Mouse (Mus musculus): ENCODE data around the gene Mettl22. TPM values are rescaled to one million over a fixed set of nuclear protein-coding genes. Genes with fewer than 3 reads are reported as not detected.
A peak's percentile ranks its signal among the peaks of the same experiment; 100 is the strongest.

Mettl22 gene
- total RNA-seq (2021) = 10 to 100 TPM; 22.1 to 26.5 TPM

DNA sequence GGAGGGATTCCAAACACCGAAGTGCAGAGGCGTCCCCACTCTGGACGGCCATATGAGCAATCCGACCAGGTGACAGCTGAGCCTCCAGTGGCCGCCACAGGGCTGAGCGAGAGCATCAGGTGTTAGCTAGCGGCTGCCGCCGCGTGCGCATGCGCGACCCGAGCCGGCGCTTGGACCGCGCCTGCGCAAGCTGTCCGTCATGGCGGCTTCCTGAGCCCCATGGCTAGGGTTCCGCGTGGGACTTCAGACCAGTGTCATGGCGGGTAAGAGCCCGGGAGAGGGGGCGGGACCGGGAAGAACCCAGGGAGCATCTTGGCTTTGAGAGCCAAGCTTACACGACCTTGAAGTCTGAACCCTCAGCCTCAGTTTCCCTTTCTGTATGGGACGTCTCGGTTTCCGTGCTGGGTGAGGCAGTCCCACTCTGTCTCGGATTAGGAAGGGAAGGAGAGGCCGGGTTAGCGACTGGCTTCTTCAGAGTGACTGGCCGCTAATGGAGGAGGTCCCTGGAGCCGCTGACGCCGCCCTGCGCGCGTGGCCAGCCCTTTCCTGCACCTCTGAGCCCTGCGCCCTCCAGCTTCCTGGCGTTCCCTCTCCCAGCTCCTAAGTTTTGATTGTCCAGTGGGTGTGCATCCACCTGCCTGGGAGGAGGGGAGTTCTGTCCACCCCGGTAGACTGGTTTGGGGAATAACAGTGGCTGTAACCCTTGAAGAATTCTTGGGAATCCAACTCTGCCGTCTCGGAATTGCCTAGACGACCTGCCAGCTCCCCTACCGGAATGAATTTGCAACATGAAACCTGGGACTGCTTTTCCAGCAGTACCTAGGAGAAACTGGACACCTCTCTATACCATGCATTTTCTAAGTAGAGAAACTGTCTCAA is at the start of gene Mettl22:
Mettl22 (plus strand) TSS at position 186 of the 879 bp plus-strand sequence.
- DNase-seq (ENCODE audit: extremely low spot score in 1 of 2, low spot score in 1 of 2) = peak; percentile 80 to 86

DNA sequence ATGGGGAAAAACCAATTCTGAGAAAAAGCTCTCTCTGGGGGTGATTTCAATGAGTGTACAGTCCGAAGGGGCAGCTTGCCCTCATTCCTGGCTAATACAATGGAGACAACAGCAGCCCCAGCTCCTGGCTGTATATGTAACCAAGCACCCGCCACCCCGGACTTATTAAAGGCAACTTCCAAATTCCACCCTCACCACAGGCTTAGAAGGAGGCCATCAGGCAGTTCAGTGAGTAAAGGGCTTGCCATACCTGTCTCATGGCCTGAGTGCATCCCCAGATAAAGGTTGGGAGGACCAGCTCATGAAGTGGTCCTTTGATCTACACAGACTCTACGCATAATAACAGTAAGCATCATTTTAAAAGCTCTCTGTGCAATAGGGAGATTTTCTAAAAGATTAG is 49.7 kb upstream of the Mettl22 start:
- DNase-seq (ENCODE audit: extremely low spot score in 1 of 2, low spot score in 1 of 2) = no peak

DNA sequence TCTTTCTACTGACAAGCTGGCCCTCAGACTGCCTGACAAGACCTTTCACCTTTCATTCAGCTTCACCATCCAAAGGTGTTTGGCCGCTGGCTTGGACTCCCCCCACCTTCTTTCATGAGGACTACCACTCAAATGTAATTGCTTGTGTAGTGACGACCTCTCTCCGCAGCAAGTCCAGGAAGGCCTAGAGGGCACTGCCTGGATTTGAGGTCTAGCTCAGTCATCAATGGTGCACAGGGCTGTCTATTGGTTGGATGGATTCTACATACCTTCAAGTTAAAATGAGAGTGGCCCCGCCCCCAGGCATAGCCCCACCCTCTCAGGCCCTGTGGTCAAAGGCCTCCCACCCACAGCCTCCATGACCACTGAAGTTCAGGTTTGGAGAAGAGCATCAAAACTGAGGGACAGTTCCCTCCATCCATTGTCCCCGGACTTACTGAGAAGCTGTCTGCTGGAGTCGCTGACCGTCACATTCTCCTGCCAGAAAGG is 46.9 kb upstream of the Mettl22 start:
- DNase-seq (ENCODE audit: extremely low spot score in 1 of 2, low spot score in 1 of 2) = no peak

DNA sequence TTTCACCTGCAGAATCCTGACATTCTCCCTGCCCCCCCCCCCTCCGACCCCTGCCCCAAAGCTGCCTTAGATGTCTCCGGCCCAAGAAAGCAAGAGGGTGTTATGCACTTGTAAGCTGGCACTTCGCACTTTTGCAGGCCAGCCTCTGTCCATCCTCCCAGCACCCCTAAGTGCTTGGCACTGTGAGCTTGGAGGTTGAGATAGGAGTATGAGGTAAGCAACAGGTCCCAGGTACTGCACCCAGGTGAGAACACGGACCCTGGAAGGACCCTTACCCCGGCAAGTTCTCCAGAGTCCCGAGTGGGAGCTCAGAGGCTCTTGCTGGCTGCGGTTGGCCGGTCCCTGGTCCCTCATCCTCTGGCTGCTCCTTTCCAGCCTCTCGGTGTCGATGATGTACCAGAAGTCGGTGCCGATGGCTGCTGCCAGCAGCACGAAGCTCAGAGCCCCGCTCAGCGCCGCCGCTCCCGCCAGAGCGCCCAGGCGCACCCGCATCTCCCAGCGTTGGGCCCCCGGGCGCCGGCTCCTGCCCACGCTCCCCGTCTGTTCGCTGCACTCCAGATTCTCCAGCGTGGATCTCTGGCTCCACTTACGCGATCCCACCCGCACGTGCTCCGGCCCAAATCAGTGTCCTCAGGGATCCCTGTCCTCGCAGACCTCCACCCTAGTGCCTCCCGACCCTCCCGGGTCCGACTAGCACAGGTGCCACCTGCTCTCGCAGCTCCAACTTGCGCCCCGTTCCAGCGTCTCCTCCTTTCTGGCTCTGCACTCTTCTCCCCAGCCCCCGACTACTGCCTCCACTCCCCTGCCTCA is 46.2 kb upstream of the Mettl22 start:
- peak; percentile 42 to 58 for DNase-seq (ENCODE audit: extremely low spot score in 1 of 2, low spot score in 1 of 2)

DNA sequence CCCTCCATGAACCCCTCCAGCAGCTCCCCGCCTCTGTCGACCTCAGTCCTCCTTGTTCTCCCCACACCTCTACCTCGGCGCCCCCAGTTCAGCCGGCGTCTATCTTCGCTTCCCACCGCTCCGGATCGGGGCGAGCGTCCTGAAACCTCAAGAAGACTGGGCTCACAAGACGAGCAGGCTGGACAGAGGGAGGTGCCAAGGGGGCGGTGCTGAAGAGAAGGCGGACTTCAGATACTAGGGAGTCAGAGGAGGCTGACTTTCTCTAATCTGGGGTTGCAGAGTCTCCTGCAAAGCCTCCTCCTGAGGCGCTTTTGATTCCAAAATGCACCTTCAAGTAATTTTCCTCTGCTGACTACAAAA is 45.6 kb upstream of the Mettl22 start, which contains the start of gene Tmem114:
Tmem114 (minus strand) TSS at position 166 of the 360 bp plus-strand sequence.
- no peak for DNase-seq (ENCODE audit: extremely low spot score in 1 of 2, low spot score in 1 of 2)

DNA sequence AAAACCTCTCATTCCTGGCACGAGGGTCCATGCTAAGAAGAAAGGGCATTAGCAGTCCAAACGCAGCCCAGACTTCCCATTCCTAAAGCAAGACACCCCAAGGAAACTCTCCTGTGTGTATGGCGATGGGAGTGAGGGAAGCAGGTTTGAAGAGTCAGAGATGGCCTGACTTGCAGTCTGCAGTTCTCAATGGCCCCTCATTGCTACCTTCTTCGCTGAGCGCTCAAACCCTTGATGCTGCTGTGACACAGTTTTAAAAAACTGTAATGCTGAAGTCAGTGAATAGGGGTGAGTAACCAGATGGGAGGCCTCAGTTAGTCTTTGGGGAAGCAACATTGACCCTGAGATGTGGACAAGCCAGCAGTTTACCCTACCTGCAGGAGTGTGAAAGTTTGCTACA is 44.9 kb upstream of the Mettl22 start:
- DNase-seq (ENCODE audit: extremely low spot score in 1 of 2, low spot score in 1 of 2) = no peak

DNA sequence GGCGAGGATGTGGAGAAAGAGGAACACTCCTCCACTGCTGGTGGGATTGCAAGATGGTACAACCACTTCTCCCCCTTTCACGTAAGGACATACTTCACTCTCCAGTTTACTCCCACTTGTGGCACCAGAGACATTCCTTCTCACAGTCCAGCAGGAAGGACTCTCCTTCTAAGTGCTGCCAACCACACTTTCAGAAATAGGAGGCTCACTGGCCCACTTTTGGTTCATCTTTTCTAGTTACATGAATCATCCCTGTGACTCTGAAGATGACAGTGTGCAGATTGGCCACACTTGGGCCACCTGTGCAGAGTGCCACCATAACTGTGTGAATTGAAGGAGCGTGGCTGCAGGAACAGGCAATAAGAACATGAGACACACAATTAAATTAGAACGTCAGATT is 41.1 kb upstream of the Mettl22 start:
- no peak for DNase-seq (ENCODE audit: extremely low spot score in 1 of 2, low spot score in 1 of 2)

DNA sequence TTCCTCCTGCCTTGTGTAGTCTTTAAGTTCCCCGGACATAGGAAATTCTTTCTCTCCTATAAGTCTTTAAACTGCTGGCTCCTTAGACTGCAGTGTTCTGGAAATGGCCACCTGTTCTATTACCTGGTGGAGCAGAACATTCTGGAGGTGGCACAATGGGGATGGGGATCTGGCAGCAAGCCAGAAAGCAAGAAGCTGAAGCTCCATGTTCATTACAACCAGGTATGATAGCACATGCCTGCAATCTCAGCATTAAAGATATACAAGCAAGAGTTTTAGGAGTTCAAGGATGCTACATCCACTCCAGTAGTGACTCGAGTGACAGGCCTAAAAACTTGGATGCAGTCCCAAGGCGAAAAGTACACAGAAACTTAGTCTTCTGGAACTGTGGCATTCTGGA is 38.0 kb upstream of the Mettl22 start:
- DNase-seq (ENCODE audit: extremely low spot score in 1 of 2, low spot score in 1 of 2) = no peak

DNA sequence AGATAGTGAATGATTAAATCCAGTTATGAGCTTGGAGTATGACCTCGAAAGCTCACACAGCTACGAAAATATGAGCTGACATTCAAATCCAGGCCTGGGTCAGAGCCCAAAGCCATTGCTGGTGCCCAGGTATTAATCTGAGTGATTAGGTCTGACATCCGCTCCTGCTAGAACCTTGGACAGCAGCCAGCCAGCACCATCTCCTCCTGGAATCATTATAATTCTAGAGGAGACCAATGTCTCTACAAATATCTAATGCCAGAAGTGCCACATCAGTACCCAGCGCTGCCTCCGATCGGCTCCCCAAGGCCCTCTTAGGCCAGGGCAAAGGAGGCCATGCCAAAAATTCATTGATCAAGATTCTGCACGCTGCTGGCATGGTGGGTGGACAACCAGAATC is 25.7 kb upstream of the Mettl22 start:
- no peak for DNase-seq (ENCODE audit: extremely low spot score in 1 of 2, low spot score in 1 of 2)

DNA sequence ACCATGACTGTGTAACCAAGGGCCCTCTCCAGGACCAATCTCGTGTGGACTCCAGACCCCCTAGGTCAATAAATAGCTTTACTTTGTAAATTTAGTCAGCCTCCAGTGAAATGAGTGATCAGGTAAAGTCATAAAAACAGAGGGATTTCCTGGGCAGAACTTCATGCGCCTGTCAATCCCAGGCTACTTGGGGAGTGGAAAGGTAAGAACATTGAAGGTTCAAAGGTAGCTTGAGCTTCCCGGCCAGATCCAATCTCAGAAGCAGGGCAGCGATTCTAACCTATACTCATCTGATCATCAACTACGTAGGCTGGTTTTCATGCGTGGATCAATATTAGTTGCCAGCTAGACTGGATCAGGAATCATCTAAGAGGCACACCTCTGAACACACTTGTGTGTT is 24.3 kb upstream of the Mettl22 start:
- DNase-seq (ENCODE audit: extremely low spot score in 1 of 2, low spot score in 1 of 2) = no peak

DNA sequence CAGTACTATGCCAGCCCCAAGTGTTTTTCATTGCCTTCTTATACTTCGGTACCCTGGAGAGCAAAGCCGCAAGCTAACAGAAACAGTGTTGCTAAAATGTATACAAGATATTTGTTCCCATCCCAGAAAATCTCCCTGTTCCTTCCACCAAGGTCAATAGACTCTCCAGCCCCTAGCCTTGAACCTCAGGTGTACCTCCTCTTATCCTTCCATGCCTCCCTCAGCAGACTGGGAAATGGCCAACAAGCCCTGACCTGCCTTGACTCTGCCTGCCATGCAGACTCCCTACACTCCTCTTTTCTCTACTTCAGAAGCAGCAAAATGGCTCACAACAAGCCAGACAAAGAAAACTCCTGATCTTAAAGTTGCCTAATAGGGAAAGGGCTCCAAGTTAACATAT is 17.3 kb upstream of the Mettl22 start:
- DNase-seq (ENCODE audit: extremely low spot score in 1 of 2, low spot score in 1 of 2) = no peak

DNA sequence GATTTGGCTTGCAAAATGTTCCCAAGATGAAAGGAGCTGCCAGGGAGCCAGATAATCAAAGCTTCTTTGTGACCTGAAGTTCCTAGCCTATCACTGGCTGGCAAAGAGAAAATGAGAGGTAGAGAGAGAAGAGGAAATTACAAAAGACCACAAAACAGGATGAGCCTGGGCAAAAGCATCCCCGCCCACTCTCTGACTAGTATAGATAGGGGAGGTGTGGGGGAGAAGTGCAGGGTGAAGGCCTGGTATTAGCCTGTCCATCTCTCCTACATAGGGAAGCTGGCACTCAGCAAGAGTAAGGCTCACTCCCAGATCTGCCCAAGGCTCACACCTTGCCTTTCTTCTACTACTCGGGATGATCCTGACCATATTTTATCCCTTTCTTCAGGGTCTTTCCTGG is 15.4 kb upstream of the Mettl22 start:
- DNase-seq (ENCODE audit: extremely low spot score in 1 of 2, low spot score in 1 of 2) = no peak

DNA sequence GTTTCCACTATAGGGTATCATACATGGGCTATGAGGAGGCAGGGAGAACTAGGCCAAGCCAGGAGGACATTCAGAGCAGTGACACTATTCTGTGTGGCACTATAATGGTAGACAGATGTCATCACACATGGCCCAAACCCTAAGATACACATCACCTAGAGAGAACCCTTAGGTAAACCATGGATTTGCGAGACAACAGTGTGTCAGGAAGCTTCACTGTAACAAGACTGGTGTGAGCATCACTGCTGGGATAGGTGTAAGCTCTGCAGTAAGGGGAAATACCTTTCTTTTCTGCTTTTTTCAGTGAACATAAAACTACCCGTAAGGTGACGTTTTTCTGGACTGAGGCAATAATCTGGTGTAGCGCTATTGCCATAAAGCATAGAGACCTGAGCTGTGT is 12.2 kb upstream of the Mettl22 start:
- DNase-seq (ENCODE audit: extremely low spot score in 1 of 2, low spot score in 1 of 2) = no peak

DNA sequence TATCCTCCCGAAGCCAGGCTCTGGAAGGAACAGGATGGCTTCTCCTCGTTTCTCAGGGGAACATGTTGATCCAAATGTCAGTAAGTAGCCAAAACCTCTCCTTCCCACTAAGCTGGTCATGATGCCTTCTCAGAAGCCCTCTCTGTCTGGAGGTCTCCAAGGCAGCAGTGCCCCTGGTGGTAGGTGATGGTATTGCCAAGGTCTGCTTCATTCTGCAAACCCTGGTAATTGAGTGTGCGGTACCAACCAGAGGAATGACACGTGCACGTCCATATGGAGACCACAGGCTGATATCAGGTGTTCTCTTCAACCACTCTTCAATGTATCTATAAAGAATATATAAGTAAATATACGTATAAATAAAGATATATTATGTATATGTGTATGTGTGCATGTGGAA is 11.5 kb upstream of the Mettl22 start:
- DNase-seq (ENCODE audit: extremely low spot score in 1 of 2, low spot score in 1 of 2) = peak; percentile 43 to 73

DNA sequence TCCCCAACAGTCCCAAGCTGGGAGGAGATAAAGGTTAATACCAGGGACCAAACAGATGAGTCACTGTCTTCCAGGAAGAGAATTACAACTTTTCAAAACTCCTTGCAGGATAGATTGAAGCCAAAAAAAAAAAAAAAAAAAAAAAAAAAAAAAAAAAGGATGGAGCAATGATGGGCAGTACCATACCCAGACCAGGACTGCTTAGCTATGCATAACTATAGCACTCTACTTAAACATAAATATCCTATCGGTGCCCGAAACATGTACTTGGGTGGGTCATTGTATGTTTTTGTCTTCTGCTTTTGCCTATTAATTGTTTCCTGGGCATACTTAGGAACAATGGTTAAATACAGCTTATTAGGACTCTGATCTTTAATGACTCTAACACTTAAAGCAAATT is 456 bp upstream of the Mettl22 start:
- DNase-seq (ENCODE audit: extremely low spot score in 1 of 2, low spot score in 1 of 2) = no peak

DNA sequence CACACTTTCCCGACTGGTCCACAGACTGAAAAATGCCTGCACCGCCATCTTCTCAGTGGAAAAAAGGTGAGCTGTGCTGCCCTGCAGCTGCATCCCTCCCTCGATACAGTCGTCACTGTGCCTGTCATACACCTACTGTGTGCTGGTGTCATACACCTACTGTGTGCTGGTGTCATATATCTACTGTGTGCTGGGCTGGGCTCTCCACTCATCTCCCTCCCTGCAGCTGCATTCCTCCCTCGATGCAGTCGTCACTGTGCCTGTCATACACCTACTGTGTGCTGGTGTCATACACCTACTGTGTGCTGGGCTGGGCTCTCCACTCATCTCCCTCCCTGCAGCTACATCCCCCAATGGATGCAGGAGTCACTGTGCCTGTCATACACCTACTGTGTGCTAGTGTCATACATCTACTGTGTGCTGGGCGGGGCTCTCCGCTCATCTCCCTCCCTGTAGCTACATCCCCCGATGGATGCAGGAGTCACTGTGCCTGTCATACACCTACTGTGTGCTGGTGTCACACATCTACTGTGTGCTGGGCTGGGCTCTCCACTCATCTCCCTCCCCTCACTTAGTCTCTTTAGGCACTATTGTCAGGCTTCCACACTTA is 16.9 kb downstream of the Mettl22 start:
- no peak for DNase-seq (ENCODE audit: extremely low spot score in 1 of 2, low spot score in 1 of 2)

DNA sequence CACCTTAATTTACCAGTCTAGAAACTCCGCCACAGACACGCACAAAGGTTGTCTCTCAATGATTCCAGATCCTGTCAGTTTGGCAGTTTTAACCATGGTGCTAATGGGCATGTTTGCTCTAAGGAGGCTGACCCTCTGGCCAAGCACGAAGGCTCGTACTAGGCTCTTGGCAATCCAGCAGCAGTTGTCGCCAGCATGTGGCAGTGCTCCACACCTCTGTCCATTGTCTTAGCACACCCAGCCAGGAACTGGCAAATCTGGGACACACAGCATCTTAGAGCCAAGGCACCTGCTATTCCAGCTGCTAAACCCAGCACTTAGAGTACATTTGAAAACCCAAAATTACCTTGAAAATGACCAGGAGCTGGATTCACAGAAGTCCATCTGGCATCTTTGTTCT is 18.8 kb downstream of the Mettl22 start:
- DNase-seq (ENCODE audit: extremely low spot score in 1 of 2, low spot score in 1 of 2) = no peak

DNA sequence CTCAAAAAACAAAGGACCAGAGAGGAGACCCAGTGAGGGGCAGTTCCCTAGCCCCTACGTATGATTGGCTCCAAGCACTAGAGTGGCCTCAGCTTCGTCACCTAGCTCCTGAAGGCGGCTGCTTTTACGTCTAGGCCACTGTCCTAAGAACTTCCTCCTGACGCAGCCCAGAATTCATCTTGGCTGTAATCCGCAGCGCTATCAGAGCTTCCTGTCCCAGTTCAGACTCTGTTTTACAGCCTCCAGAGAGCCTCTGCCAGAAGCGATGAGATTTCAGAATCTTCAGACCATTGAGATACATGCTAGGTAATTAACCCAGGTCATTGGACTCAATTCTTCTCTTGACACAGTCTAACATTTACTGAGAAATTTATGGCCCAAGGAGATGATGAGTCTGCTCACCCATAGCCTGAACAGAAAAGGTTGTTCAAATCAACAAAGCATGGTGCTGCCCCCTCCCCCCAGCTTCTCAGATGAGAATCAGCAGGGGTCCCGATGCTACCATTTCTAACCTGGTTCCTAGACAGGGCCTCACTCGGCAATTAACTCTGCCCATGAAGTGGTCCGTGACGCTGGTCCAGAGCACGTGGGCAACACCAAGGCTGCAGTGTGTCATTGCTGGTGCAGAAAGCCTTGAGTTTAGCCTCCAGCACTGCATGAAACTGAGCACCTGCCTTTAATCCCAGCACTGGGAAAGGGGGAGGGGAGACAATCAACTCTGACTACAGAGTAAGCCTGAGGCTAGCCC is 21.3 kb downstream of the Mettl22 start:
- DNase-seq (ENCODE audit: extremely low spot score in 1 of 2, low spot score in 1 of 2) = no peak

DNA sequence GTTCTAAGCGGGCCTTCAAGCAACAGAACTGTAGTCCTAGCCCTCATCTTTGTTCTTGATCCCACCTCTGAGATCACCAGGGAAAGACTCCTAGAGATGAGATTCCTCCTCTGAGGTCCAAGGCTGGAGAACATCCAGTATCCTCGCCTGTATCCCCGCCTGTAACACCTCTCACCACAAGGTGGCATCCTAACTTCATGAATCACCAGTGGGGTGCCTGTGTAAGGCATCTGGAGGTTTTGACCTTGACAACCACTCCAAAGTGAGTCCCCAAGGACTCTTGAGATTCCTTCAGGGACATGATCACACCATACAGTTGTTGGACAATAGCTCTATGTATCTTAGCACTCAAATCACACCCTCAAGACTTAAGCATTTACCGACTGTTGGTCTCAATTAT is 23.7 kb downstream of the Mettl22 start:
- DNase-seq (ENCODE audit: extremely low spot score in 1 of 2, low spot score in 1 of 2) = peak; percentile 50 to 70

DNA sequence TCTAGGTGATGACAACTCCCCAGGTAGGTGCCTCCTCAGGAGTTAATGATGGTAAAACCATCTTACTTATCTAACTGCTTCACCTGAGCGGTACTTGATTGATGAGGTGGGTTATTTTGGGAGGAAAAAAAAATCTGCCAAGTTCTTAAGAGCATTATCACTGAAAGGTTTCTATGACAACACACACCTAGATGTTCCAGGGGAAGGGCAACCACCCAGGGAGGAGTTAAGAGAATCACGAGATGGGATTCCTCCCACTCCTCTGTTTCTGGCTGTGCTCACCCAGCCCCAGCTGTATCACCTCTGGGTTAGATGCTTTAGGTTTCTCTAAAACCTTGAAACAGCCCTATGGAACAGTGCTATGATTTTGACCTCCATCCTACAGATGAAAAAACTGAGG is 26.4 kb downstream of the Mettl22 start:
- no peak for DNase-seq (ENCODE audit: extremely low spot score in 1 of 2, low spot score in 1 of 2)

Measured in layer of hippocampus, postnatal 25 days (tissue).